Mouse (Mus musculus): Measurements from ENCODE around the gene Atf5.

Atf5 gene

DNA sequence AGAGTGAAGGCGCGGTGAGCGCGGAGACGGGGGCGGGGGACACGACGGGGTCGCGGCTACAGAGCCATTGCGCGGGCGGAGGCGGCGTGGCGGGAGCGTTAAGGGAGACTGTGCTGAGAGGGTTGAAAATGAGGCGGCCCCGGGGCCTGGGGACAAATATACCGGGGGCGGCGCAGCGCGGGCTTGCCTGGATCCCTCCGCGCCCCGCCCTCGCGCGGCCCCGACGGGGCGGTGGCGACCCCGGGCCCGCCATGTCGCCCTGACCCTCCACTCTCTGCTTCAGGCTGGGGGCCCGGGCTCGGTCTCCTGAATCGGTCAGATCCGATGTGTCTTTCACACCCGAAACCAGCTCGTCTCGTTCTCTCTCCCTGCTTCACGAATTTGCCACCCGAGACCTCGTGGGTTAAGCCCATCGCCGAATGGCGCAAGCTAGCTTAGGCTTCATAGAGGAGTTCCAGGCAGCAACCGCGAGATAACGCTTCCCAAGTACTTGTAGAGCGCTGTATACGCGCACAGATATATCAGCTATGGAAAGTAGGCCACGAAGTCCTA, at the start of gene Atf5:
TSS of gene Atf5 (minus strand) at position 189 of the 552 bp plus-strand sequence.
- DNase-seq: no peak

DNA sequence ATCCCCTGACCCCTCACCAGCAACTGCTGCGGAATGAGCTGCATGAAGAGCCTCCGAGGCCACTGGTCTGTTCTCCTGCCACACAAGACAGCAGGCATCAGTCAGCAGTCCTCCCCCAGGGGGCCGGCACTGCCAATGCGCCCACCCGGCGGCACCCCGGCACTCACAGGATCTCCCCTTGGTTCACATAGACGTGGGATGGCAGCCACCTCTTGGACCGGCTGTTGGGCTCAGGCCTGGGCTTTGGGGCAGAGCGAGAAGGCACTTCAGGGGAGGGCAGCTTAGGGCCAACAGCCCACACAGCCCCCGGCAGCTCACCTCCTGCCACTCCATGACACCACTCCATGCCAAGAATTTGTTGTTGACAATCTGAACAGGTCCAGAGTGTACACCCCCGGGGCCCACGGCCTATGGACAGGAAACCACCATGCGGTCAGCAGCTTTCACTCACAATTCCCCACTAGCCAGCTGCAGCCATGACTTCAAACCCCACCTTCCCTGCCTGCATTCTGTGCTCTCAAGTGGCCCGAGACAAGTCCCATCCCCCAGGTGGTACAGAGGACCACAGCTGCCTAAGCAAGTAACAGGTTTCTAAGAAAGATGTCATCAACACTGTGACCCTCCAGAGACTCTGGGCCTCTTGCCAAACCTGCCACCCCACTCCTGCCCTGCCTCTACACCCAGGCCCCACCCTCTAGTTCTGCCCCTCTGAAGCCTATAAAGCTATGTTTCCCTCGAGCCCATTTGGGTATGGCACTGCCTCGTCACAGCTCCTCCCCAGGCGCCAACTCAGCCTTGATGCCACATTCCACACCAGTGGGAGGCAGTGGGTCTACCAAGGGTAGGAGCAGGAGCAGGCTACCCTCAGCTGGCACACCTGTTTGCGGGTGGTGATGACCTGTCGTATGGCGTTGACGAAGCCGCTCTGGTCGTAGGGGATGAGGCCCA, 48.4 kb upstream of the Atf5 start:
- DNase-seq: no peak

DNA sequence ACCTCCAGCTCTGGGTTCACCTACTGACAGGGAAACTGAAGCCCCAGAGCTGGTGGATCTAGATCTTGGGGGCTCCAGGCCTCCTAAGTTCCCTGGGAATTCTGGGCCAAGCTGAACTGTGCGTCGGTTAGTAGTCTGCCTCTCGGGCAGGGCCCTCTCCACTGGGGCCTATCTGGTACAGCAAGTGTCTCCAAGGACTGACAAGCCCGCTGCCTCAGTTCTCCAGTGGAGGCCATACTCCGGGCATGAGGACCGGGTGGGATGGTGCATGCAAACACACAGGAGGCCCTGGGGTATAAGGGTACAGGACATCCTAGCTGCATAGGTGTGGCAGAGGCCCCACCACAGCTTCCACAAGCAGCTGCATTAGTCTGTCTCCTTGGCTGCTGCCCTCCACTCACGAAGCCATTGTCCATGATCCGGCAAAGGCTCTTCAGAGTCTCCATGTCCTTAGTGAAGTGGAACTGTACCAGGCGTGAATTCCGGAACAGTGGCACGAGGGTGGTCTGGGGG, 47.6 kb upstream of the Atf5 start:
- DNase-seq: no peak

DNA sequence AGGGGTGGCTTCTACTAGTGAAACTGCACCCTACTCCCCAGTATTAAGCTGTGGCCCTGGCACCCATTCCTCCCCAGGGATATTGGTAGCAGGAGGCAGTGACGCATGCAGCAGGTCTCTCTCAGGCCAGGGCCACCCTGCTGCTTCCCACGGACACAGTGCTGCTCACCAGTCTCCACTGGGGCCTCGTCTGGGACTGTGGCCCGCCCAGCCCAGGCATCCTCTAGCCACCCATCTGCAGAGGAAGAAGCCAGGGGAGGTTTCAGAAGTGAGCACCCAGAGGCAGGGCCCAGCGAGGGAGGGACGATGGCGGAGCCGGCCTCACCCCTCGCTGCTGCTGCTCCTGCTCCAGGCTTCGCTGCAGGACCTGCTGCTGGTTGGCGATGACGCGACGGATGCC, 46.8 kb upstream of the Atf5 start:
- no peak for DNase-seq

DNA sequence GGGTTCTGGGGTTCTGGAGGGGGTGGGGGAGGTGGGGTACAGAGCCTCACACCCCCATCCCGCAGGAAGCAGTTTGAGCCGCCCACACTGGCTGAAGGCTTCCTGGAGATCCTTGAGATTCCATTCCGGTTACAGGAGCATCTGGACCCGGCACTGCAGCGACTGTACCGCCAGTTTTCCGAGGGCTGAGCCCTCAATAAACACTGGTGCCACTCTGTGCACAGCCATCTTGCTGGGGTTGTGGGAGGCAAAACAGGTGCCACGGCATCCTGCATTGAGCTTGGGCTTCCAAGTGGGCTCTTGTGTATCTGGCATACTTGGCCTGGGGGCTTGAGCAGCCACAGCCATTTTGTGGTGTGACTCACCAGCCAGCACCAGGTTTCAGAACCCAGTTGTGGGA, 46.0 kb upstream of the Atf5 start:
- DNase-seq: no peak

DNA sequence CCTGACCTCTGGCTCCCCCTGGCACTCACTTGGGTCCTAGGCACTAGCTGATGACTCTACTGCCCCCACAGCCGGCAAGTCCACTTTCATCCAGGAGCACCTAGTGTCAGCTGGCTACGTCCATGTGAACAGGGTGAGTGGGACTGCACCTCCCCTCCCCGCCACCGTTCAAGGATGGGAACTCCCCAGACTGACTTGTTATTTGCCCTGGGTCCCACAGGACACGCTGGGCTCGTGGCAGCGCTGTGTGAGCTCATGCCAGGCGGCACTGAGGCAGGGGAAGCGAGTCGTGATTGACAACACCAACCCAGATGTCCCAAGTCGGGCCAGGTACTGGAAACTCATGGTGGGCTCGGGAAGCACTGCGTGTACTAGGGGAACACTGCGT, 45.0 kb upstream of the Atf5 start:
- no peak for DNase-seq

DNA sequence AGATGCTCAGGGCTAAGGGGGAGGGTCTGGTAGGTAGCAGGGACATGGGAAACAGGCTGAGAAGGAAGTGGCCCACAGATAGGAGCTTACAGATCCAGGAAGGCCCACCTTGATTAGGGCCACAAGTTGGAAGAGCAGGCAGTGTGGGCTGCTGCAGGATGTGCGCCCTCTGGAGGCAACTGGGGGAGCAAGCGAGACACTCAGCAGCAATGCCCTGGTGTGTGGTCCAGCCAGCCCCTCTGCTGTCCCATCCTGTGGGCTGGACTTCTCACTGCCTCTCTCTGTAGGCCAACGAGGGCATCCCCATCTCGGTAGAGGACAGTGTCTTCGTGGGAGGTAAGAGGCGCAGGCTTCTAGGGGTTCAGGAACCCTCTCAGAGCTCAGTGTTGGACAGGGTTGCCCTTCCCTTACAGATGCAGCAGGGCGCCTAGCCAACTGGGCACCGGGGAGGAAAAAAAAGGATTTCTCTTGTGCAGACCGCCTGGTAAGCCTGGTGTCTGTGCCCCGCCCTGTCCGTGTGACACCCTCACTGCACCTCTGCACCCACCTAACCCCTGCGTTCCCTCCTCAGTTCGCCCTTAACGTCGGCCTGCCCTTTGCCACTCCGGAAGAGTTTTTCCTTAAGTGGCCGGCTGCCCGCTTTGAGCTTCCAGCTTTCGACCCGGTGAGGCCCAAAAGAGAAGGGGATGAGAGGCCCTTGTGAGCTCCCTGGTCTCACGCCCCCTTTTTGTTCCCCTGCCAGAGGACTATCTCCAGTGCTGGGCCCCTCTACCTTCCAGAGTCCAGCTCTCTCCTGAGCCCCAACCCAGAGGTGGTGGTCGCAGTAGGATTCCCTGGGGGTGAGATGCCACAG, 44.3 kb upstream of the Atf5 start:
- peak; percentile 59 for DNase-seq

DNA sequence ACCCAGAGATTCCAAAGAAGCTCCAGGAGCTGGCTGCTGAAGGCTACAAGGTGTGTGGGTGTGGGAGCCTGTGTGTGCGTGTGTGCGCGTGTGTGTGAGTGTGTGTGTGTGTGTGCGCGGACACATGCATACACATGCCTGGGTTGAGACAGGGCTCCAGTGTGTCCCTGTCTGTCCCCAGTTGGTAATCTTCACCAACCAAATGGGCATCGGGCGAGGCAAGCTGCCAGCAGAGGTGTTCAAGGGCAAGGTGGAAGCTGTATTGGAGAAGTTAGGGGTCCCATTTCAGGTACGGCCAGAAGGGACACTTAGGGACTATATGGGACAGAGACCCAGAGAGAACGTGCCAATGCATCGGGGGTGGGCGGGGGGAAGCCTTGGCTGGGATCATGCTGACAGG, 43.4 kb upstream of the Atf5 start:
- no peak for DNase-seq

DNA sequence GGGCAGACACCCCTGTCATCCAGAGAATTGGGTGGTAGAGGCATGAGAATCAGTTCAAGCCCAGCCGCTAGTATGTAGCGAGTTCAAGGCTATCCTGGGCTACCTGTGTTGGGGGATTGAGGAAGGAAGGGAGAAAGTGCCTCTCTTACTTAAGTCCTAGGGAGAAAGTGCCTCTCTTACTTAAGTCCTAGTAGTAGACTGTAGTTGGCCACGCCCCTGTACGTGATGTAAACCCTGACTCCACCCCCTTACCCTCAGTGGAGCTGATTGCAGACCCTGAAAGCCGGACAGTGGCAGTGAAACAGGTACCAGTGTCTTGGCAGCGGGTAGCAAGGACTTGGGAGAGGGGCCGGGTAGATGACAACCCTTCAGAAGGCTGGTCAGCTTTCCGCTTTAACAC, 41.4 kb upstream of the Atf5 start:
- DNase-seq: no peak

DNA sequence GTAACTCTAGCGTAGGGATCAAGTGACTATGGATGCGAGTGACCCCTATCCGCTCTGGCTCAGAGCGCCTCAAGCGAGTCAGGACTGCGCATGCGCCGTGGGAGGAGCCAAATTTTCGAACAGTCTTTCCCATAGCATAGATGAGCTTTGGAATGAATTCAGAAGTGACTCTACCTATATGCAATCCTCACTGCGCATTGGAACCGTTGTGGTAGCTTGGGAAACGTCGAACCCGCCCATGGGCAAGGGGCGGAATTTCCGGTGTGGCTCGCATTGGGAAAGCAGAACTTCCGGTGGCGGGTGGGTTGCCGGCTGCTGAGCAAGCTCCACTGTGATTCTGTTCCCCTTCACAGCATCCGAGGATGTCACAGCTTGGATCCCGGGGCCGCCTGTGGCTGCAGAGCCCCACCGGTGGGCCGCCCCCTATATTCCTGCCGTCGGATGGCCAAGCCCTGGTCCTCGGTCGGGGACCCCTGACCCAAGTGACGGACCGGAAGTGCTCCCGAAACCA, 40.6 kb upstream of the Atf5 start, which contains the start of gene Pnkp:
TSS of gene Pnkp (plus strand) at position 98 of the 511 bp plus-strand sequence.
- peak; percentile 93 for DNase-seq

DNA sequence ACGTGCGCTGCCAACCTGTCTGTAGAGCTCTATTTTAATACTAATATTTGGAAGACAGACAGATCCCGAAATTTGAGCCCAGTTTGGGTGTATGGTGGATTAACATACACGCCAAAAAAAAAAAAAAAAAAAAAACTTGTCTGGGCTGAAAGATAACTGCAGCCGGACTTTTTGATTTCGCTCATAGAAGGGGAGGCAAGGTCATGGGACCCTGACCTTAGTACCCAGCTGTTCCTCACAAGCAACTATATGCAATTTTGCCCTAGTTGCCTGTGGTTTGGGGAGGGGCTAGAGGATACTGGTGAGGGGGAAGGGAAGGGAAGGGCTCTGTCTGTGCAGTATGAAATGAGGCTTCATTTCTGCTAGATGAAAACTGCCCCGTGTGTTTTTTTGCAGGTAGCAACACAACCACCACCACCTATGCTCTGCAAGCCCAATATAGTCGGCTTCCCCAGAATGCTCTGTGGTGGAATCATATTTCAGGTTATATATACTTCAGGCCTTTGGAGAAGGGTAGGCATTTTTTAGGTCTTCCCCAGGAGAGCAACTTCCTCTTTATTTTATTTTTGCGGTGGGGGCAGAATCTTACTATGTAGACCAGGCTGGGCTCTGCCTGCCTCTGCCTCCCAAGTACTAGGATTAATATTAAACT, 39.9 kb upstream of the Atf5 start:
- no peak for DNase-seq

DNA sequence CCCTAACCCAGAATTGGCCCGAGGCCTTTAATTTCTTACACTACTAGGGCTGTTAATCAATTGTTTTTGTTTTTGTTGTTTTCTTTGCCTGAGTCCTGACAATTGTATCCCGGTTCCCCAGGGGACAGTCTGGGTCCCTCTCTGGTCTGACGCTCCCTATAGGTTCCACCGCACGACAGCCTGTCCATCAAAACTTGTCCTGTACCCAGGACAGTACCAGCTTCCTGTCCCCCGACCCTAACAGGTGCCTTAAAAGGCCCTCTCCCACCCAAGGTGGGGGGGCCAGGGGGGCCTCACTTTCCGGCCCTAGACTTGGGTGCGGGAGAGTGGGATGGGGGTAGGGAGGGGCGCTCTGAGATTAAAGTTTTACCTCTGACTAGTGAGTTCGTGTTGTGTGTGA, 38.6 kb upstream of the Atf5 start:
- no peak for DNase-seq

DNA sequence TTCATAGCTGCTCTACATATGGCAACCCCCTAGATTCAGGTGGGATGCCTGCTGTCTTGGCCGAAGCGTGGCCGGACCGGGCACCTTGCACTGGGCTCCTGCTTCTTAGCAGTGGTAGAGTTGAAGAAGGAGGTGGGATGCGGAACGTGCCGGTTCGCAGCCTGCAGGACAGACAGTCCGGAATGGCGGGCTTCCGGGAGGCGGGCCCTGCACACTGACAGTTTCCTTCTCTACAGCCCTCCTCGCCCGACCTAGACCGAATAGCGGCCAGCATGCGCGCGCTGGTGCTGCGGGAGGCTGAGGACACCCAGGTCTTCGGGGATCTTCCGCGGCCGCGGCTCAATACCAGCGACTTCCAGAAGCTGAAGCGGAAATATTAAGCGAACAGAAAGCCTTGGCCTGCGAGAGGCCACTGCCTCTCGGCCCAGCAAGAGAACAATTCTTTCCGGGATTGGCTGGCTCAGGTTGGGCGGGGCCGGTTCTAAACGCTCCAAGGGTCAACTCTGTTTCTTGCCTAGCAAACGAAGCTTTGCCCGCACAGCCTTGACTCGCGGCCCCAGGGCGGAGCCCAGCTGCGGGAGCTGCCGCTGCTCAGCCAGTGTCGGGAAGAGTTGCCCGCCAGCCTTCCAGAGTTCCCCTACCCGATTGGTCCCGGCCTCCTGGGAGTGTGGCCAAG, 38.0 kb upstream of the Atf5 start:
- peak; percentile 76 for DNase-seq

DNA sequence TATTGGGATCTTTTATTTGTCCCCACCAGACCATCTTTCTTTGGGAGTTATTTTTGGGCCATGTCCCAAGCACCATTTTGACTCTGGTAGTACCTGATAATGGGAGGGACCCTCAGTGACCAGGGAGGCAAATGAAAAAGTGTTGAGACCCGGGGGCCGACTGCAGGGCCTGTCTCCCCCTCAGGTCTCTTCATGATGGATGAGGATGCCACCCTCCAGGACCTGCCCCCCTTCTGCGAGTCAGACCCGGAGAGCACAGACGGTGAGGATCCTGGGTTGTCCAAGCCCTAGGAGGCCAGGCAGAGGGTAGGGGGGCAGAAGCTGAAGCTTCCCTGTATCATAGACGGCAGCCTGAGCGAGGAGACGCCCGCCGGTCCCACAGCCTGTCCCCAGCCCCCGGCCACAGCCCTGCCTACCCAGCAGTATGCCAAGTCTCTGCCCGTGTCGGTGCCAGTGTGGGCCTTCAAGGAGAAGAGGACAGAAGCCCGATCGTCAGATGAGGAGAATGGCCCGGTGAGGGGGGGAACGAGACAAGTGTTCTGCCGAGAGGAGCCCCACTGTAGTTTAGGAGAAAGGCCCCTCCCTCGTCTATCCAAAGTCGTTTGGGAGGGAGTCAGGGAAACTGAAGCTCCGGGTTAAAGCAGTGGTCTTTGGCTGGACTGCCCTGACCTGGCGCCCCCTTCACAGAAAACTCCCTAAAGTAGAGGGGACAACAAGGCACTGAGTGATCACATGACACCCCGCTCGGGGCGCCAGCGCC, 37.3 kb upstream of the Atf5 start:
- DNase-seq: no peak

DNA sequence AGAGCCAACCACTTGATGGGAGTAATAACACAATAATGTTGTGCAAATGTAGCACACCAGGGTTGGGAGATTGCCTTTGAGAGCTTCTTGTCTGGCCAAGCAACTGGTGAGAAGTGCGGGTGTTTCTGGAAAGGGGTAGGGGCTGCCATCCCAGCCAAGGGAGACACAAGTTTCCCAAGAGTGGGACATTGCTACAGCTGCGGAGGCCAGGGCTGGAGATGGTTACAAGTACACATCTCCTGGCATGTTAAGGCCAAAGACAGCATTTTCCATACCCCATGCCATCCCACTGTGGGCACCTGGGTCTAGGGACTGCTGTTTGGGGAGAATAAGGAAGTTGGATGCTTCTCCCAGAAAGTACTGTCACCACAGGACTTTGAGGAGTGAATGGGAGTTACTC, 36.6 kb upstream of the Atf5 start:
- no peak for DNase-seq

DNA sequence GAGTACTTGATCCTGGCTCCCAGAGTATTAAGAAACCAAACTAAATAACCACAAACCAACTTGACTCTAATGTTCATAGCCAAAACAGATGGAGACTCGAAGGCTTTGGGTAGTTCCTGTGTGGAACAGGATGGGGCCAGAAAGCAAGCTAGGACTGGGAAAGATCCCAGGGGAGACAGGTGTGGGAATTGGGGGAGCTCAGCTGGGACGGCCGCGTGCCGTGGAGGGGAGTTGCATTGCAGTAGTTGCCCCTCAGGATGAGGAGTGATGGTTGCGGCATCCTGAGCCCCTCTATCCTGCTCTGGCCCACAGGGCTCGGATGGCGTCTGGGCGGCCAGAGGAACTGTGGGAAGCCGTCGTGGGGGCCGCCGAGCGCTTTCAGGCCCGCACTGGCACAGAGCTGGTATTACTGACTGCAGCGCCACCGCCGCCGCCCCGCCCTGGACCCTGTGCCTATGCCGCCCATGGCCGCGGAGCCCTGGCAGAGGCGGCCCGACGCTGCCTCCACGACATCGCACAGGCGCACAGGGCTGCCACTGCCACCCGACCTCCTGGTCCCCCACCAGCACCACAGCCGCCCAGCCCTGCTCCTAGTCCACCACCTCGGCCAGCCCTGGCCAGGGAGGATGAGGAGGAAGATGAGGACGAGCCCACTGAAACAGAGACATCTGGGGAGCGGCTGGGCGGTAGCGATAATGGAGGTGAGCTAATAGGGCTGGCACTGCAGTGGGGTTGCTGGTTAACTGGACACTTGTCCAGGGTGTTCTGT, 36.0 kb upstream of the Atf5 start:
- no peak for DNase-seq

DNA sequence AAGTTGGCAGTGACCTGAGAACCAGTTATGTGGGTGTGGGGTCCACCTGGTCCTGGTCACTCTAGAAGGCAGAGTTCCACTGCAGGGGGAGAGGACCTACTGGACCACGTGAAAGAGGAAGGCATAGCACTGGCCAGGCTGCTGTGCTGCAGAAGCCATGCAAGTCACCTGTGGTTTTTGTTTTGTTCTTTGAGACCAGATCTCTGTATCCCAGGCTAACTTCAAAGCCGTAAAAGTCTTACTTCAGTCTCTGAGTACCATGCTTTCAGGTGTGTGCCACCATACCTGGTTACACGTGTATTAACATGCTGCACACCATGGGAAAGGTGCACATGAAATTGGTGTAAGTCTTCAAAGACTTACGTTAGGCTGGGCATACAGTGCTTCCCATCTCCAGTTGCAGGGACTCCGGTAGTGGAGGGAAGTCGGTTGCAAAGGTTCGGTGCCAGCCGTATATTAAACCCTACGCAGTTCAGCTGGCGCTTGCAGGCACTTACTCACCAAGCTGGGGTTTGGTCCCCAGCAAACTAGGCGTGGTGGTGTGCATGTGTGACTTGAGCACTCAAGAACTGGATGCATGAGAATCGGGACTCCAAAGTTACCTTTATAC, 35.3 kb upstream of the Atf5 start:
- no peak for DNase-seq

DNA sequence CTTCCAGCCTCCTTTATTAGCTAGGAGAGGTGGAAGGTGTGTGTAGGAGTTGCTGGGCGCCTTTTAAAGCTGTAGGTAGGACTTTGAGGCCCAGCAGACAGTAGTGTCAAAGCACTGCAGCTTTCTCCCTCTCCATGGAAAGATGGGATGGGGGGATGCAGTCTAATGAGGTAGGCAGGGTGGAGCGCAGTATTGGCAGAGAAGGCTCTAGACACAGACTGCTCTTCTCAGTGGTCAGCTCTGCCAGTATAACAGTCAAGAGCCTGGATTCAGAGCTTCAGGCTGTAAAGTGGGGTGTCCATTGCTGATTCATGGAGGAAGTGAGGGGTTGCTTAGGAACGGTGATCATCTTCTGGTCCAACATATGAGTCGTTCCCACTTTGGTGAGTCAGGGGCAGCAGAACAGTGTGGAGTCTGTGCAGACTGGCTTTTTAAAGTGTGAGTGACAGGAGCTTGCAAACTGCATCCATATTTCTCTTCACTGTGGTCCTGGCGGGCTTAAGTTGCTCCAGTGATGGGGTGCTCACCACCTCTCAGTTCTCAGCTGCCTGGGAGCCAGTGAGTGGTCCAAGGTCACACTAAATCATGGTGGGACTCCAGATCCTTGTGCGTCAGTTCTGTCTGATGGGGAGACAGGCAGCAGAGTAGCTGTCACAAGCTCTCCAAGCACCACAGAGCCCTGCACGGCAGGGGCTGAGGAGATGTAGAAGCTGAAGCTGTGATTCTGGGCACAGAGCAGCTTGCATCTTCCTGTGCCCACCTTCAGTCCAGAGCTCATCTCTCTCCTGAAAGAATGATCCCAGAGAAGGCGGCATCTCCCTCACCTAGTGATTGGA, 34.5 kb upstream of the Atf5 start:
- no peak for DNase-seq

DNA sequence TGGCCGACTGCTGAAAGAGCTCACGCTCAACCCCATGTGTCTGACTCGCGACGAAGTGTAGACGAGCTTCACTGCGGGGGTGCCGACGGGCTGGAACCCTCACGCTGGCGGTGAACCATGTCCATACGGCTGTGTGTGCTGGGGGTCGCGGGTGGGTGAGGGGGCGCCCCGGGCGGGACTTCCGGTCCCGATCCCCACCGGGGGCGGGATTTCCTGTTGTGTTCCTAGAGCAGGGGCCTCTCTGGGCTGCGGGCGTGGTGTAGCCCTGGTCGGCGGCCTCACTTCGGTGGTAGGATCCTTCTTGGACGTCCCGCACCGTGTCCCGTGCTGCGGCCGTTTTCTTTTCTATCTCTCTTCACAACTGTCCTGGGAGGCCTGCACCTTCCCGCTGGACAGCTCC, 33.7 kb upstream of the Atf5 start:
- peak; percentile 78 for DNase-seq

Data from right cerebral cortex, adult 18-20 months (tissue).